Mouse (Mus musculus): ENCODE results near the gene Cnep1r1. TPM values are rescaled to one million over a fixed set of nuclear protein-coding genes. Genes with fewer than 3 reads are reported as not detected.

Gene Cnep1r1
- polyA plus RNA-seq, 1 experiment from 2014 or later: 46.5 TPM

Small RNA genes lying within 50 kb of the gene (microRNA-seq; reads per million reads assigned to microRNA genes)
- 0.59 reads per million for gene Mir7071

Other genes starting within 250 kb of the Cnep1r1 start
- gene Zfp423, start 159.2 kb upstream of the Cnep1r1 start, polyA plus RNA-seq (2015; fragmentation: Nextera tagmentation; extraction: Ambion mirVana): 35.5 and 57.9 TPM in 2 replicates
- 36.2 and 41.8 TPM in 2 replicates for gene Heatr3, start 19.1 kb downstream of the Cnep1r1 start, polyA plus RNA-seq (2015; fragmentation: Nextera tagmentation; extraction: Ambion mirVana)
- 10.0 and 11.2 TPM in 2 replicates for gene Tent4b, start 80.4 kb downstream of the Cnep1r1 start, polyA plus RNA-seq (2015; fragmentation: Nextera tagmentation; extraction: Ambion mirVana)
- 2.5 and 3.2 TPM in 2 replicates for gene Adcy7, start 153.6 kb downstream of the Cnep1r1 start, polyA plus RNA-seq (2015; fragmentation: Nextera tagmentation; extraction: Ambion mirVana)
- gene Brd7, start 243.4 kb downstream of the Cnep1r1 start, polyA plus RNA-seq (2015; fragmentation: Nextera tagmentation; extraction: Ambion mirVana): 68.2 and 72.0 TPM in 2 replicates

Measured in neural tube, embryonic 13.5 days (tissue).